Mouse (Mus musculus) 416B (cell line): ENCODE data around the gene Dennd2d.

Source experiments
- DNase-seq: peaks from one replicate; pipeline ENCODE4 v3.0.0; 2011; ENCODE audit warnings: low read depth

Dennd2d gene

DNA sequence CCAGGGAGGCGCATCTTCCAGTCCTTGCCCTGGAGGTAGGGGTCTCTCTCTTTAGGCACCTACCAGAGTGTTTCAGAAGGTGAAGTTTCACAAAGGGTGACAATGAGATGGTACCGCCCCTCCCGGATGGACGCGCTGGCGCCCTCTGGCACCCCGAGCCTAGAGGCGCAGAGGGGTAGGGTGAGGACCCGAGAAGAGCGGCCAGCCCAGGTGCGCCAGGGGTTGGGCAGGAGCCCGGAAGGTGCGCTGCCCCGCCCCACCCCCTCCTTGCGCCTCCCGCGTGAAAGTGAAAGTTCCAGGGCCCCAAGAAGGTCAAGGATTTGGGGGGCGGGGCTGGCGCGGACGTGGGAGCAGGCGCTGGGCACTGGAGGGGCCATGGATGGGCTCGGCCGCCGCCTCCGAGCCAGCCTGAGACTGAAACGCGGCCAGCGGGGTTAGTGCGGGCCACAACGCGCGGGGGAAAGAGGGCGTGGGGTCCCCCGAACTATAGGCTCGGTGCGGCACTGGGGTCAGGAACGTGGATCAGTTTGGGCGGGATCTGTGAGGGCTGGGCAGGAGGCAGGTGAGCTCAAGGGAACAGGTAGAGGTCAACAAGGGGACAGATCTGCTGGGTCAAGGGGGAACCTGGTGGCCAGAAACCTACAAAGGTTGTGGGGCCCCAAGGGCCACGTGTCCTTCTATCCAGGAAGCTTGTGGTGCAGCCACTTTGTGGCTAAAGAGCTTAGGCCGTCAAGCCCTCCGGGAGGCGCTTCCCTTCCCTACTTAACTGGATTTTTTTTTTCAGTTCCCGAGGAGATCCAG is at the start of gene Dennd2d:
Gene Dennd2d, plus strand, starts transcription at position 125 of the 801 bp plus-strand sequence.
- peak; percentile 76 for DNase-seq

DNA sequence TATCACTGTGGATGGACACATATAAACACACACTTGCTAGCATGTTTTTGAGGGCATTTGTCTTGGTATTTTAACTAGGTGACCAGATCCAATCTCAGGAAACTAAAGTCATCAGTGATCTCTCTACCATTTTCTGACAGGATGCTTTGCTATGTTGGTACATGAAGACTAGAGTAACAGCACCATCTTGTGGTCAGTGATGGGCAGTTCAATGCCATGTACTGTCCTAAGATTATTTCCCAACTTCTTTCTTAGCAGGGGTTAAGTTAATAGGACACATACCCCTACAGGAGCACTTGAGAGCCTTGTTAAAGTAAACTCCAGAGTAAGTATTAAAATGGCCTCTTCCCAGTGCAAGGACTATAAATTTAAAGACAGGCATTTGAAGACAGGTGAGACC is 33.6 kb upstream of the Dennd2d start:
- peak; percentile 81 for DNase-seq

DNA sequence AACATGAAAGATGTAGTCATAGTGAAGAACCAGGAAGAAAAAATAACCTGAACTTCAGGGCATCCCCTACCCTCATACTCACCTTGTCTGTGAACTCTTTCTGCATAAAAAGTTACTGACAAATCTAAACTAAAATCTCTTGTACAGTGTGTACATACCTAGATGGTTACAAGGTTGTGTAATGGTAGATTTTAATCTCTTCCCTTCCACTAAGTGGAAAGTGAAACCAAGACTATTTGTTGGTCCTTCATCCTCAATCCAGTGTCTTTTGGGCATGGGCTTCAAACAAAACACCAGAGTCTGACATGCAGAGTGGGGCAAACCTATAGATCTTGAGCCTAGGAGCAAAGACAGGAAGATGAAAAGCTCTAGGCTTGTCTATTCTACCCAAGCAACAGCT is 33.2 kb upstream of the Dennd2d start:
- DNase-seq = peak; percentile 43

DNA sequence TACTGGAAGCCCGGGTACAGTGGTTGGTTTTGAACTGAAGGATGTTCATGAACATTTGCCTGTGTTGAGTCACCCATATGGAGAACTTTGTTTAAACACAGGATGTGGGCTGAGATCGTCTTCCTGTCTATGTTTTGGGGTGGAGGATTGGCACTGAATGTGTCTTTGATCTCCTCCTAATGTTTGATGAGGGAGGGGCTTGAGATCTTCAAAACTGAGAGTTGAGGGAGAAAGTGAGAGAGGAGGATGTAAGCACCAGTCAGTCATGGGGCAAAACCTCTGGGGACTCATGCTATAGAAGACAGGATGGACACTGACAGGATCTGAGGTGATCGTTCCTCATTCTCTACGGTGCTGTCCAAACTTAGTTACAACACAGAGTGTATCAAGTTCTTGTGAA is 32.6 kb upstream of the Dennd2d start:
- DNase-seq = peak; percentile 72

DNA sequence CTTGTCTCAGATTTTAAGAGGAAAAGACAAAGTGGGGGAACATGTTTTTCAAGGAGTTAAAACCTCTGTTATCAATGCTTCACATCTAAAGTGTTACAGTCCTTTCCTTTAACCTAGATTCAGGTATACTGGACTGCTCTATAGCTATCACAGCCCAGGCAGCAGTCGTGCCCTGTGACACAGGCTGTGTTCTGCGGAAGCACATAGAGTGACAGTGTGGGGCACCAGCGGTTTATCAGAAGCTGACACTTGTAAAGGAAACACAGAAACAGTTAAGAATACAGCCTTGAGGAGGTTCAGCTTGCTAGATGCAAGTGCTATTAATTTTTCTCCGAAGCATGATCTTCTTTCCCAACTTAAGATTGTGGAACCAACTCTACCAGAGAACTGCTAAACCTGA is 29.6 kb upstream of the Dennd2d start:
- no peak for DNase-seq

DNA sequence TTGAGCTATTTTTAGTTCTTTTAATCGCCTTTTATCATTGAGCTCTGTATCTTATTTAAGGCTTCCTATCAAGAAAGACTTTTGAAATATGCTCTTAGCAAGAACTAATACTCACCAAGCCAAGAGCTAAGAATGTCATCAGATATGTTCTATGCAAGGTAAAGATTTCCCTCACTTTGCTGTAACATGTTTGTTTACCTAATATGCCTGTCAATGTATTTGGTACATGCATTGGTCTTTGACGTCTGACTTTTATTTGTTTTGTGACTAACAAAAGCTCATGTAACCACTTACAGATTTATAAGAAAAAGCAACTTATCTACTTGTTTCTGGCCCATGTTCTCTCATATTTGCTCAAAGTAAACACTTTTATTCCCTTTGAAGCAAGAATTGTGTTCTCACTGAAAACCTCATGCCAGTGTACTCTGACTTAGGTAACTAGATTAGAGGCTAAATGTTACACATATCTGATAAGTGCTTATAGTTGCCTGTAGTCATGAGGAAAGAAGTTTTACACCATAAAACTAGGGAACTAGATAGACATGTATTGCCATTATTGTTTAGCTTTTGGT is 24.8 kb upstream of the Dennd2d start:
- DNase-seq = no peak

DNA sequence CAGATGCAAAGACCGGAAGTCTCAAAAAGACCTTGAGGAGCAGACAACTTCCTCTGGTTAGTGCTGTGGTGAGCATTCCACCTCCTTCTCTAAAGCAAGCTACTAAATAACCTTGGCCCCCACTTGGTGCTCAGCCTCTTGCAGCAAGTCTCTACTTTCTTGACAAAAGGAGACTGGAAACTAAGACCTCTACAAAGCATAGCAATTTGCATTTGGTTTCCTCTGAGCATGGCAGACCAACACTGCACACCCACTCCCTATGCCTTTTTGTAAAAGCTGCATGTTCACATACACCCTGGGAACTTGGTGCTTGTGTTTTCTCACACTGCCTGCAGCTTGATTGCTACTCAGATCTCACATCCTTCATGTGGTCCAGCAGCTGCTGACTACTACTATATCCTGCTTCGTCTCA is 20.1 kb upstream of the Dennd2d start:
- DNase-seq = peak; percentile 91

DNA sequence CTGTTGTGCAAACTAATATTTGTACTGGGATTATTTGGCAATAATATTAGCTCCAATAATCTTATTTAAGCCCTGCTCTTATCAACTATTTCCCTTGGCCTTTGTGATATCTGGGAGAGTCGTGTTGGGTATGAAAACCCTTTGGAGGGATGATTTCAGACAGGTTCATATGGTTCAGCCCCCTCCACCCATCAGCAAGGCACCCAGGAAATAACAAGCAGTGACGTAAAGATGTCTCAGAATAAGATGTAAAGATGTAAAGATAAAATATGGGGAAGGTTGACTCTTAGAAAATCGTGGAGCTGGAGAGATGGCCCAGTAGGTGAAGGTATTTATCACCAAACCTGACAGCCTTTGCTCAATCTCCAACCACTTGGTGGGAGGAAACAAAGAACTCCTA is 19.7 kb upstream of the Dennd2d start:
- DNase-seq = no peak

DNA sequence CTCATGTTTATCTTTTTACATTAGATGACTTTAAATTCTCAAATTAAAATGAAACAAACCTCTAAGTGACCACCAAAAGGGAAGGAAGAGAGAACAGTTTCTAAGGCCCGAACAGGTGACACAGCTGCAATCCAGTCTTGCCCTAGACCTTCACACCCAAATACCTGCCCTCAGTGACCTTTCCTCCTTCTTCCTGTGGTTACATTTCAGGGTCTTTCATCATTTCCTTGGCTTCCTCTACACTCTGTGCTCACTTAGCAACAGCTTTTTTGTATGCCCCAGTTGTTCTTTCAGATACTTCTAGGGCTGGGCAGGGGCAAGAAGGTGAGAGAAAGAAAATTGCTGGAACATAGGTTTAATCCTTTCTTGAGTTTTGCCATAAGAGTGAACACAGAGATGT is 17.5 kb upstream of the Dennd2d start:
- peak; percentile 80 for DNase-seq

DNA sequence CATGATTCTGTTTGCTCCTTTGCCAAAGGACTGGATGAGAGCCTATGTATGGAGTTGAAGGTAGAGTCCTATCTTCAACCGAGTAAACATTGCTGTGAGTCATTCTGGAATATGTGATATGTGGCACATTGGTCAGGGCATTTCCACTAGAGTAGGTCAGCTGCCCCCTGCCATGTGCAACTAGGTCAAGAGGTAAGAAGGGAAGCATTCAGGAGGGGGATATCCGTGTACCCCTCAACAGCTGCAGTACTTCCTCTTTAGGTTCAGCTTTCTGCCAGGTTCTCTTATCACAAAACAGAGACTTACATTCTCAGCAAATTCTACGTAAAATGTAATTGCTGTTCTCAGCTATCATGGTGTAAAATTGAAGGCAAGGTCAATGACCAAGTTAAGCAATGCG is 8.0 kb upstream of the Dennd2d start:
- DNase-seq = peak; percentile 31

DNA sequence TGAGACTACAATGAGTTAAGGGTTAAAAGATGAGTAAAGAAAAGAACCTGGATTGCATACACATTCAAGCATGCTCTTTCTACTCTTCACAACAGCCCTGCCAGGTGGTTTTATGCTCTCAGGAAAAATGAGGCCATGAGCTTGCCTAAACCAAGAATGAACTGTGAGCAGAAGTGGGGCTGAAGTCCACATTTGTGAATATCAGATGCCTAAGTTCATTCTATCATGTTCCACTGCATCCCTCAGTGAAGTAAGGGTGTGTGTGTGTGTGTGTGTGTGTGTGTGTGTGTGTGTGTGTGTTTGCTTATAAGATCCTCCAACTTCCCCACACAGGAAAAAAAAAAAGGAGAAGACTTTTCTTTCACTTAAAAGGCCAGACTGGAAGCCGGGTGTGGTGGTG is 5.3 kb upstream of the Dennd2d start:
- DNase-seq = no peak

DNA sequence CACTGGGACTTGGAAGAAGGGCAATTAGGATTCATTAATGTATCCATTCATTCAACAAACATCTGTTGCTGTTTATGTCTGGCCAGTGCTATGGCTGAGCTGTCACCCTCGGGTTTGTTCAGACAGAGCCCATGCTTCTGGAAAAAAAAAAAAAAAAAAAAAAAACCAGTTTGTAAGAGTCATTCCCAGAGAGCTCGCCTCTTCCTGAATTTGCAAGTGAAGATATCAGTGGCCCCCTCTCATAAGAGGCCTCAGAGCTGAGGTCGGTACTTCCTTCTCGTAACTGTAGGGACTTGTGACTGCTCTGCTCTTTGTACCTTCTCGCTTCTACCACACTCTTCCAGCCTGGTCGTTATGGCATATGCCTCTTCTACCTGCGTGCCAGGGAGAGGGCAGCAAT is 1.1 kb downstream of the Dennd2d start:
- DNase-seq = peak; percentile 68

DNA sequence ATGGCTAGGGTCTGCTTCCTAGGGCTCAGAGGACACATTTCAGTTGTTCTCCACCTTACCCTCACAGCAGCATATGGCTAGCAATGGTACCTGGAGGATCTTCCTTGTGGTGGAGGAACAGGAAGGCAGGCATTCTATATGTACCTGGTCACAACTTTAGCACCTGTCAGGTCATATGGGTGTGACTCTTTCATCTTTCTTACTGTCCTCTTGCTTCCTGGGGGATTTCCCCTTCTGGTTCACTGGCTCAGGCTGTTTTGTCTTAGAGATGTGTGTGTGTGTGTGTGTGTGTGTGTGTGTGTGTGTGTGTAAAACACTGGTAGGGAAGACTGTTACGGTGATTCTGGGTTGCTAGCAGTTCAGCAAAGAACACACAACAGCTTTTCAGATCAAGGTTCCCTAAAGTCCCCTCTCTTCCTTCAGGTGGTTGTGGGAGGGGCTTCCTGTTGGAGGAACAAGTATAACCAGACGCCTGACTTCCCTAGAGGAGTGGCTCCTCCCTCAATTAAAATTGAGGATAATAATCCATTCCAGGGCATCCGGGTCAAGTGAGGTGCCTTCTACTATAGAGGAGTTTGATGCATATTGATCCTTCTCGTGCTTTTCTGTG is 1.7 kb downstream of the Dennd2d start:
- DNase-seq = peak; percentile 11

DNA sequence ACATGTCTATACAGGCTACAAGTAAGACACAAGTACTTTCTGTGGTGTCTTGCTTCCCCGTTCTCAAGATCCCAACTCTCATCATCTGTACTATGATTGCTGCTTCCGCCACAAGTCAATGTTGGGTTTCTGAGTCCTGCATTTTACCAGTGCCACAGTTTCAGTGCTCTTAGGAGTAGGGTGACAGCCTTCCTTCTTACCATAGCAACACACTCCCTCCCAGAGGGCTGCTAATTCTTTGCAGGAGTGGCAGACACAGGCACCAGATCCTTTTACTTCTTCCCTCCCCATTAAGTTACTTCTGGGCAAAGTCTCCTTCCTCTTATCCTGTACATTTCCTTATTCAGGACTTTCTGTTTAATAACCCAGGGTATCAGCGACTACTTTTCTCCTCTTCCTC is 2.7 kb downstream of the Dennd2d start:
- no peak for DNase-seq

DNA sequence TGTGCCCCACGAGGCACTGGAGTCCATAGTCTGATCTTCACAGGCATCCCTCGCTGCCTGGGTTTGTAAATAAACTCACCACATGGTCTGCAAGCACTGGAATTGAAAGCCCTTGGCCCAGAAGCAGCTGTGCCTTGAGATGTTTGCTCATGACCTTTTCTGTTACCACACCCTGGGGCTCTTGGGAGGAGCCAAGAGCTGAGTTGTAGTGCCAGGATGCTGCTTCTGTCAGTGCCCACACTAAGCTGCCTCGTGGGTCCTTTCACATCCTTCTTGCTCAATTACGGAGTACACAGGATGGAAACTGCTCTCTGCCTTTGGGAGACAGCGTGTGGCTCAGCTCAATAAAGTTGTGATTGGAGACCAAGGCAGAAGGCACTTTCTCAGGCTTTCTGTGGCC is 3.6 kb downstream of the Dennd2d start:
- peak; percentile 21 for DNase-seq

DNA sequence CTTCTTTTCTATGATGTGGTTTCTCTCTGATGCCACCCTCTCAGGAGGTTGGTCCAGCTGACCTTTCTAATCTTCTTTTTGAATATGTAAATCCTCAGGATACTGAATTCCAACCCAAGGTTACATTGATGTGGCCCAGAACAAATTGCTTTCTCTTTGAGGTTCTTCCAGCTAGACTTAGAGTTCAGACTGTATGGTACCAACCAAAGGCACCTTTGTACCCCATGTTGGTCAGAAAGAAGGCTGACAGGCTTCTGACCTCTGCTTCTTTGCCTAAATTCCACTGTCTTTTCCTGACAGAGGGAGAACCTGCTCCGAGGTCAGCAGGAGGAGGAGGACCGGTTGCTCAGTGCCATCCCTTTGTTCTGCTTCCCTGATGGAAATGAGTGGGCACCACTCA is 5.3 kb downstream of the Dennd2d start:
- DNase-seq = no peak

DNA sequence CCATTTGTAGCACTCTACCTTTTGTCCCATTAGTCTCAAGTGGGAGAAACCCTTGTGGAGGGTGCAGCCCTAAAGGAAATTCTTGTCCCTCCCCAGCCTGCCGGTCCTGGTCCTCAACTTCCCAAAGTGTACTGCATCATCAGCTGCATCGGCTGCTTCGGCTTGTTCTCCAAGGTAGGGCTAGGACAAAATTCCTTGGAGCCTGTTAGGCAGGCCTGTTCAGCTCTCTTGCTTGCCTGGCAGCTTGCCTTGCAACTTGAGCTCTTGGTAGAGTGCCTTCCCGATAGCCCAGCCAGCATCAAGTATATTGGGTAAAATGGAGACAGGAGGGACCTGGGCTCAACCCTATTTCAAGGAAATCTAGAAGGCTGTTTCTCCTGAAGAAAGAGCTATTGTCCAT is 8.0 kb downstream of the Dennd2d start:
- DNase-seq = no peak

DNA sequence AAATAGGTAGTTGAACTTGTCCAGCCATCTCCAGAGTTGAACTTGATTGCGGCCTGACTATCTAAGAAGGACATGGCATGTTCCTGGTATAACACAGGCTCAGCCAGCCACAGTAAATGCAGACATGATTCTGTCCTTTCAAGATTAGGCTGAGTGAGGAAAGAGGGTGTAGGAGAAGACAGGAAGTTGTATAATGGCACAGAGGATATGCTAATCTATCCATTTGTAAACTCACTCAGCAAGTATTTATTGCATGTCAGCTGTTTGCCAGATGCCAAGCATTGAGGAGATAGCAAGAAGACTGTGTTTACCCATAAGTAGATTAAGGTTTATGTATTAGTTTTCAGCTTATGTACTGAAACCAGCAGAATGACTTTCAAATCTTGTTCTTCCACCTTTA is 10.5 kb downstream of the Dennd2d start:
- DNase-seq = peak; percentile 20

DNA sequence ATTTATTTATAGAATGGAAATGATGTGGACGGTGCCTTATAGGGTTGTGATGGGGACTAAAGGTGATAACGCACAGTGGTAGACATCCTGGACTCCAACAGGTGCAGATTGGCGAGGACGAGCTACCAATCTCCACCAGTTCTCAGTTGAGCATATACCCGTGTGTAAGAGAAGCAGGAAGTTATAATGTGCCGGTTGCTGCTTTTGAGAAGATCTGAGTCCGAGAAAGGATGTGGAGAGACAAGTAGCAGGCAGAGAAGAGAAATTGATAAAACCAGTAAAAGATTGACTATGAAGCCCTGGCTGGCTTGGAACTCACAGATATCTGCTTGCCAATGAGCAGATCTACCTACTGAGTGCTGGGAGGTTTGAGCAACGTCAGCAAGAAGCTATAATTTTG is 11.0 kb downstream of the Dennd2d start:
- no peak for DNase-seq

DNA sequence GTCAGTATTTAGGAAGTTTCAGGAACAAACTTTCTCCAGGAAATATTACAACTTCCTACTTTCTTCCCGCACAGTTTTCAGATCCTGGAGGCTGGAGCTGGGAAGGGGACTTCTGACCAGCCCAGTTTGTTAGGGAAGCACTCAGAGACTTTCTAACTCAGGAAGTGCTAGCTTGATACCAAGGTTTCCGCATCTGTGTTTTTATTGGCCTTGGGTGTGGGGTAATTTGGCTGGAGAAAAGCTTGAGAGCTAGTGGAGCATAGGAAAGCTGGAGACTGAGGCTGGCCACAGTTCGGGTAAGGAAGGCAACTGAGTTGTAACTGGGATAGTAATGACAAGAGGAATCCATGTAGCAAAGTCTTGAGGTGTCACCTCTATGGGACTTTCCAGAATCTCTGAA is 11.7 kb downstream of the Dennd2d start:
- no peak for DNase-seq

DNA sequence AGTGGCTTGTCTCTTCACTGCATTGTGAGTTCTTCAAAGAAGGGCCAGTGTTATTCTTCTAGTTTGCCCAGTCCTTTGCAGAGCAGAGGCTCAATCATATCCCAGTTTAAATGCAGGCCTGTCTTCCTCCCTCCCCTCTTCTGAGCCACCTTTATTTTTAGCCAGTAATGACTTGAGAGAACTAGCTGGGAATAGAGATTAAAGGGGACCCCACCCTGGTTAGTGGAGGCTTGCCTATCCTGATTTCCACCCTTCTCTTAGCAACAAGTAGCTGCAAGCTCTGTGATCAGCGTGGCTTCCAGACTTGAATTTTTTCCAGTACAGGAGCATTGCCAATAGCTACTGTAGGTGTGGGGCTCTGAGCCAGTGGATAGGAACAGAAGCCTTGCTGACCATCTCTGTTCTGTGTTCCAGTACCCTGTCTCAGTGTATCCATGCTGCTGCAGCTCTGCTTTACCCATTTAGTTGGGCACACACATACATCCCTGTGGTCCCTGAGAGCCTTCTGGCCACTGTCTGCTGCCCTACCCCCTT is 12.3 kb downstream of the Dennd2d start:
- no peak for DNase-seq

DNA sequence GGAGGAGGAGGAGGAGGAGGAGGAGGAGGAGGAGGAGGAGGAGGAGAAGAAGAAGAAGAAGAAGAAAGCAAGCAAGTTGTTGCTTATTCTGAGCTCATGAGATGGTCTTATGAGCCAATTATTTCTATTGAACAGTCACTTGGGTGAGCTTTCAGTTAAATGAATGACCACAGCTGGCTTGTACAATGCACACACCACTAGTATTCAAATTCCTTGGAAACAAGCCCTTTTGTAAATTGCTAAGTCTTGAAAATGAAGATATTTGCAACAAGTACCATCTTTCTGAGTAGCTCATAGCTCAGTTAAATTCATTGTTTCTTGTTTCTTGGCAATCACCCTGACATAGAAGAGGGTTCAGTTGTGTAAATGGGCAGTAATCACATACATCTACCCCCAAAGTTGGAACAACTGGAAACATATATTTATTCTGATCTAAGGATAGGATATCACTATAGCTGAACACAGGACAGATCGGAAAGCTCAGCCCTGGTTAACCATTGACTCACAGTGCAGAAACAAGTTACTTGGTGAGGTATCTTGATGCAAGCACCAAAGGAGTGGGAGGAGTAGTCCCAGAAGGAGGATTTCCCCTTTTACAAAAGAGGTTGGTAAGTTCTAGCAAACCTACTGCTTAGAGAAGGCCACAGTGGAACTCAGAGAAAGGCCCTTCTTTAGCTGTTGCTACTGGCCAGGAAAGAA is 13.3 kb downstream of the Dennd2d start:
- DNase-seq = peak; percentile 55
